Mouse (Mus musculus): Measurements from ENCODE around the gene Ppat.

GRCm38 (mm10) chr5:76922833-76923232 lies 28.5 kb downstream of the Ppat start:
- TF ChIP-seq CTCF (IDR thresholded peaks at IDR 0.05; ENCODE audit: control insufficient read depth, insufficient read depth, low read length) (no peak), POLR2A (IDR thresholded peaks at IDR 0.05; ENCODE audit: borderline replicate concordance, control insufficient read depth, low read depth, low read length) (no peak)

Data from bone marrow, adult 2 months (tissue).